Mouse (Mus musculus) liver, adult (tissue): ENCODE data around the gene Gjc1.

Source experiments
- GATA4 ChIP-seq: IDR thresholded peaks from 2 replicates; pipeline ENCODE4 v1.6.1; 2014; ENCODE audit warnings: mild to moderate bottlenecking, low read length; ENCODE audit not compliant: insufficient replicate concordance

Gene Gjc1

GRCm38 (mm10) chr11:102827097-102827496 is 7.6 kb upstream of the Gjc1 start:
- no peak for TF ChIP-seq GATA4

GRCm38 (mm10) chr11:102826476-102826875 is 7.0 kb upstream of the Gjc1 start:
- TF ChIP-seq GATA4, result no peak

GRCm38 (mm10) chr11:102821231-102821630 is 1.7 kb upstream of the Gjc1 start:
- no peak for TF ChIP-seq GATA4

GRCm38 (mm10) chr11:102820432-102820831 is 932 bp upstream of the Gjc1 start:
- TF ChIP-seq GATA4, result no peak

- TF ChIP-seq GATA4, result no peak
Measured at GRCm38 (mm10) chr11:102819783-102820385, 384 bp upstream of the Gjc1 start.

- no peak for TF ChIP-seq GATA4
Measured at GRCm38 (mm10) chr11:102818121-102819020, 1.1 kb downstream of the Gjc1 start.

GRCm38 (mm10) chr11:102814881-102815280 is 4.6 kb downstream of the Gjc1 start:
- TF ChIP-seq GATA4, result no peak

- TF ChIP-seq GATA4, result no peak
Measured at GRCm38 (mm10) chr11:102810721-102811485, 8.6 kb downstream of the Gjc1 start.

GRCm38 (mm10) chr11:102808246-102808645 is 11.3 kb downstream of the Gjc1 start:
- no peak for TF ChIP-seq GATA4

GRCm38 (mm10) chr11:102803453-102803852 is 16.0 kb downstream of the Gjc1 start:
- TF ChIP-seq GATA4, result no peak

GRCm38 (mm10) chr11:102794157-102794556 is 25.3 kb downstream of the Gjc1 start:
- TF ChIP-seq GATA4, result no peak

GRCm38 (mm10) chr11:102791682-102792445 is 27.6 kb downstream of the Gjc1 start:
- TF ChIP-seq GATA4, result no peak

GRCm38 (mm10) chr11:102787688-102788177 is 31.8 kb downstream of the Gjc1 start:
- TF ChIP-seq GATA4, result no peak

GRCm38 (mm10) chr11:102783443-102783842 is 36.1 kb downstream of the Gjc1 start:
- TF ChIP-seq GATA4, result no peak

GRCm38 (mm10) chr11:102781523-102781922 is 38.0 kb downstream of the Gjc1 start:
- TF ChIP-seq GATA4, result no peak
